Mouse (Mus musculus): Measurements from ENCODE around the gene Tmprss11c. TPM values are rescaled to one million over a fixed set of nuclear protein-coding genes. Genes with fewer than 3 reads are reported as not detected.

The Tmprss11c gene
- total and polyA plus RNA-seq, 2 experiments = not detected

- 53% methylated on average over 6 of the region's 6 CpGs for WGBS
- Histone ChIP-seq H3K9ac (ENCODE audit: low read depth, low read length) (no peak overlapping the region), H3K4me3 (ENCODE audit: insufficient read depth, low read depth, low read length) (no peak overlapping the region), H3K4me1 (ENCODE audit: control insufficient read depth, insufficient read depth, low read length) (no peaks in the 10 kb centered on the region), H3K79me2 (ENCODE audit: control insufficient read depth, insufficient read depth, low read length) (no peaks in the 10 kb centered on the region), H3K36me3 (ENCODE audit: control insufficient read depth, insufficient read depth, low read length) (no peaks in the 10 kb centered on the region), H3K27me3 (ENCODE audit: control insufficient read depth, insufficient read depth, low read length) (no peaks in the 10 kb centered on the region), H3K27ac (replicated peaks; ENCODE audit: insufficient read depth, low read depth, low read length) (no peak overlapping the region)
- DNase-seq (ENCODE audit: extremely low read depth, low read depth, low spot score) = no peak
- TF ChIP-seq CTCF (IDR thresholded peaks at IDR 0.05; ENCODE audit: low read depth, low read length) (no peak), POLR2A (IDR thresholded peaks at IDR 0.05; ENCODE audit: extremely low read depth, insufficient read depth, low read length) (no peak)
Observed at GRCm38 (mm10) chr5:86187441-86187840, 101.7 kb downstream of the Tmprss11c start.

Other genes with a start within 250 kb of the Tmprss11c start
- 2.8 and 3.2 TPM in 2 replicates for gene Cenpc1, start 223.7 kb downstream of the Tmprss11c start, total RNA-seq (2014; rRNA removed)
- 0.93 and 1.1 TPM in 2 replicates for gene Cenpc1, start 223.7 kb downstream of the Tmprss11c start, polyA plus RNA-seq (2012; rRNA removed)
- 0.74 and 1.1 TPM in 2 replicates for gene Stap1, start 217.6 kb downstream of the Tmprss11c start, total RNA-seq (2014; rRNA removed)
- 0.34 and 0.38 TPM in 2 replicates for gene Stap1, start 217.6 kb downstream of the Tmprss11c start, polyA plus RNA-seq (2012; rRNA removed)
- gene Uba6, start 116.5 kb downstream of the Tmprss11c start, total RNA-seq (2014; rRNA removed) = 5.0 and 5.5 TPM in 2 replicates
- 0.63 and 0.69 TPM in 2 replicates for gene Uba6, start 116.5 kb downstream of the Tmprss11c start, polyA plus RNA-seq (2012; rRNA removed)
- not detected in 2 replicates for gene Gnrhr, start 91.4 kb downstream of the Tmprss11c start, total RNA-seq (2014; rRNA removed)
- not detected in 2 replicates for gene Gnrhr, start 91.4 kb downstream of the Tmprss11c start, polyA plus RNA-seq (2012; rRNA removed)
- not detected in 2 replicates for gene Tmprss11d, start 84.1 kb upstream of the Tmprss11c start, total RNA-seq (2014; rRNA removed)
- not detected in 2 replicates for gene Tmprss11d, start 84.1 kb upstream of the Tmprss11c start, polyA plus RNA-seq (2012; rRNA removed)
- gene Tmprss11a, start 179.7 kb upstream of the Tmprss11c start, total RNA-seq (2014; rRNA removed) = not detected in 2 replicates
- not detected in 2 replicates for gene Tmprss11a, start 179.7 kb upstream of the Tmprss11c start, polyA plus RNA-seq (2012; rRNA removed)
- gene Tmprss11g, start 229.3 kb upstream of the Tmprss11c start, total RNA-seq (2014; rRNA removed) = not detected in 2 replicates
- gene Tmprss11g, start 229.3 kb upstream of the Tmprss11c start, polyA plus RNA-seq (2012; rRNA removed) = not detected in 2 replicates